Mouse (Mus musculus): ENCODE data around the gene Selplg.

The Selplg gene

DNA sequence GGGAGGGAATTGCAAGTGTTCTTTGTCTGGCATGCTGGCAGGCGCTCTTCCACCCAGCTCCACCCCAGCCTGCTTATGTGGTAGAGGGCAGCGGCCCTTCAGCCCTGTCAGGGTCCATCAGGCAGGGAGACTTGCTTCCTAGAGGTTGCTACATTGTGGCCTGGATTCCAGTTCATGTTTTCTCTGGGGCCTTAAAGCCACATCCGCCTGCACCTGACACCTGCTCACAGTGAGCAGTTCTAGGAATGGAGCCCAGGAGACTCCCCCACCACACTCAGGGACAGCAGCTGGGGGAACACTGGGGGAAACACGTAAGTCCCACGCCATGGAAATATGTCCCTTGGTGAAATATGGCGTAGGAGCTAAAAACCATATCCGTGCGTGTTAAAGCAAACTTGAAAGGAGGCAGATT, at the start of gene Selplg:
TSS of gene Selplg (minus strand) at position 155 of the 412 bp plus-strand sequence.
- DNase-seq, result no peak

DNA sequence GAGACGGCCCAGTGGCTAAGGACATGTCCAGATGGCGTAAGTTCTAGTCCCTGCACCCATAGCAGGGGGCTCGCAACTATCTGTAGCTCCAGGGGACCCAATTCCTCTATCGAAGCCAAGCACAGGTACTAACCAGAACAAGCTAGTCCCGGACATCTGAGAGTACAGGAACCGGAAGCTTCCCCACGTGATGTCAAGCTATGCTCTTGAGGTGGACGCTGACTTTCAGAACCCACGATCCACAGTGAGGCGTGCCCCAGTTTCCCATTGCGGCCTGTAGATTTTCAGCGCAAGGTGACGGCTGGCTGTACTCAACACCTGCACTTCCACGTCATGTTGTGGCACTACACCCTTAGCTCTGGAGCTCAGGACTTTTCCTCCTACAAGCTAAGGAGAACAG, 48.7 kb upstream of the Selplg start:
- no peak for DNase-seq

DNA sequence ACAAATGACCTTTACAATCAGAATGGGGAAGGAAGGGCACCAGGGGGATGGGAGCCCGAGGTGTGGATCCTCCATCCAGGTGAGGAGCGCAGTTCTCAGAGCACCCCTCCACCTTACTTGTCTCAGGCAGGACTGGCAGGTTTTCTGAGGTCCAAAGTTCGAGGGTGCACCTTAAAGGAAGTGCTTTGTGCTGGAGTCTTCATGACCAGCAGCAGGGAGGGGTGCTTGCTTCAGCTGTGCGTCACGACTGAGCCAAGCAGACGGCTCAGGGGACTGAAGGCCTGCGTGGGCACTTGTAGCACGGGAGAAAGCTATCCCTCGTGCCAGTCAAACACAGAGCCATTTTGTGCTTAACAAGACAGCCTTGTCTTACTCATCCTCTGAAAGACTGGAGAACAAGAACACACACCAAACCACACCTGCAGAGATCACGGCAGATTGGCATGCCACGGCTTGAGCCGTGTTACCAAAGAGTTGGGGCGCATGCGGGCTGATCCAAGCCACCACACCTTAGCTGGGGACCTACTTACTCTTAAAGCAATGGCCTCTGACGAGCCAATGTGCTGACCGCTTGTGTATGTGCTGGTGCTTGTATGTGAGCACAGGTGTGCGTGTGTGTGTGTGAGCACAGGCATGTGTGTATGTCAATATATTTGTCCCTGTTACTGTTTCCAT, 46.6 kb upstream of the Selplg start:
- no peak for DNase-seq

DNA sequence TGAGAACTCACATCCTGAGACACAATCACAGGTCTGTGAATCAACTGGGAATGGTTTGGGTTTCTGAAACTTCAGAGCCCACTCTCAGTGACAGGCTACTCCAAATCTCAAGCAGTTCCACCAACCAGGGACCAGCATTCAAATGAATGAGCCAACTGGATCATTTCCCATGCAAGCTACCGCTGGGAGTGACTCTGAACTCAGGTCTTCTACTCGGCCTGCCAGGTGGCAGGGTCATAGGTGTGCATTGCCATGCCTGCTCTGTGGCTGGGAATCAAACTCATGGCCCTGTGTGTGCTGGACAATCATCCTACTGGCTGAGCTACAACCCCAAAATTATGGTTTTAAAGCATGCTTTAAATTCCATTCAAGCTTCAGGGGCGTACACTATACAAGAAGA, 45.1 kb upstream of the Selplg start:
- DNase-seq, result no peak

DNA sequence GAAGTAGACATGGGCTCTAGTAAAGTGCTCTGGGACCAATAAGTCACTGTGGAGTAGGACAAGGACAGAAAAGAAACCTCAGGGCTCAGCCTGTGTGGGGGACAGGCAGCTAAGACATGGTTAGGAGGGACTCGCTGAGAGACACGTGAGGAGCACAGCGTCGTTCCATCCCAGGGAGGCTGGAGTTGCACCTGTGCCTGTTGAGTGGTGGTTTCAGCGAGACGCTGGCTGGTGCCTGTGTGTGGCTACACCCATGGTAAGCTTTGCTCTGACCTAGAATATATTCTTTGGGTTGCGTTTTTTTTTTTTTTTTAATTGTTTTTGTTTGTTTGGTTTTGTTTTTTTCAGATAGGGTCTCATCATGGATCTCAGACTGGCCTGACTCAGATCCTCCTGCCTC, 43.7 kb upstream of the Selplg start:
- DNase-seq, result no peak

DNA sequence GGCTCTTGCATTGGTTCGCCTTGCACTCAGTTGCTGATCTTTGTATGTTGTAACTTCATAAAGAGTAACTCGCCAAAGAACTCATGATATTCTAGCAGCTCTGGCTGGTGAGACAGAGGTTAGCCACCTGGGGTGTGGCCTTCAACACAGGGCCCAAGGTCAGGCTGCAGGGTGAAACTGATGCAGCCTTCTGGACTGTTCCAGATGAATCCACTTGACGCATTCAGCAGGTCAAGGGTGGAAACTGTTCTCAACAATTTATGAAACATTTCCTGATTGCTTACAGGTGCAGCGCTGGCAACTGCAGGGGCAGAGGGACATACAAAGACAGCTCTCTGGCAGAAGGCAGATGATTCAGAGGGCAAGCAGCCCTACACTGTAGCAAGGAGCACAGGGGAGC, 43.2 kb upstream of the Selplg start:
- no peak for DNase-seq

DNA sequence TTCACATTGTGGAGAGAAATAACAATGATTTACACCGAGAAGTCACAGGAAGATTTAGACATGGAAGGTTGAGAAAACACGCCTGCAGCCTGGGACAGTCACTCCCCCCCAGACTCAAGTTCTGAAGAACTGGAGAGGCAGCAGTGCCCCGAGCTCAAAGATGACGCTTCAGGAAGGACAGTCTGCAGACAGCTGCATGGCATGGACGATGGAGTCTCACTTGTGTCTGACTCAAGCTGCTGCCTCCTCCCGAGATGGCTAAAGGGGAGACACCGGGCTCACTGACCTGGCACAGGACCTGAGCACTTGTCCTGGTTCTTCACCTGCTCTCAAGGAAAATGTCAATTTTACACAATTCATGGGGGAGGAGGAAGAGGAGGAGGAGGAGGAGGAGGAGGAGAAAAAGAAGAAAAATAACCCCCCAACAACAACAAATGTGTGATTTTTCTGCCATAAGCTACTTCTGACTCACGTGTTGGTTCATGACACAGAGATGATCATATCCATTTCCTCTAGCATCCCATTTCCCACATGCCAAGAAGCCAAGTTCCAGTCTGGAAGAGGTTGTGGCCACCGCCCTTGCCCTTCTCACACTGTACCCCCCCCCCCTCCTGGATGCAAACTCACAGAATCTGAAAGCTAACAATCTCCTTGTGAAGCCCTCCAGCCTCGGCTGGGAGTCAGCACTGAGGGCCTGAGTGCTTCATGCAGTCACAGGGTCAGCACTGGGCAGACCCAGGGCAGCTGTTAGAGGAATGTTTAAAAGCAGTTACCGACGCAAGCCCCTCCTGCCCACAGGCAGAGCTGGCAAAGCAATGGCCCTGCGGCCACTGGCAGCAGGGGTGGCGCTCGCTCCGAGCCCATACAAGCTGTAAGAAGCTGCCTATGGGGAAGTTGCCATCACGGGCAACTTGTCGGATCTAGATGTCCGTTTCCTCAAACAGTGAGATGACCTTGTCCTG, 41.9 kb upstream of the Selplg start:
- DNase-seq, result no peak

DNA sequence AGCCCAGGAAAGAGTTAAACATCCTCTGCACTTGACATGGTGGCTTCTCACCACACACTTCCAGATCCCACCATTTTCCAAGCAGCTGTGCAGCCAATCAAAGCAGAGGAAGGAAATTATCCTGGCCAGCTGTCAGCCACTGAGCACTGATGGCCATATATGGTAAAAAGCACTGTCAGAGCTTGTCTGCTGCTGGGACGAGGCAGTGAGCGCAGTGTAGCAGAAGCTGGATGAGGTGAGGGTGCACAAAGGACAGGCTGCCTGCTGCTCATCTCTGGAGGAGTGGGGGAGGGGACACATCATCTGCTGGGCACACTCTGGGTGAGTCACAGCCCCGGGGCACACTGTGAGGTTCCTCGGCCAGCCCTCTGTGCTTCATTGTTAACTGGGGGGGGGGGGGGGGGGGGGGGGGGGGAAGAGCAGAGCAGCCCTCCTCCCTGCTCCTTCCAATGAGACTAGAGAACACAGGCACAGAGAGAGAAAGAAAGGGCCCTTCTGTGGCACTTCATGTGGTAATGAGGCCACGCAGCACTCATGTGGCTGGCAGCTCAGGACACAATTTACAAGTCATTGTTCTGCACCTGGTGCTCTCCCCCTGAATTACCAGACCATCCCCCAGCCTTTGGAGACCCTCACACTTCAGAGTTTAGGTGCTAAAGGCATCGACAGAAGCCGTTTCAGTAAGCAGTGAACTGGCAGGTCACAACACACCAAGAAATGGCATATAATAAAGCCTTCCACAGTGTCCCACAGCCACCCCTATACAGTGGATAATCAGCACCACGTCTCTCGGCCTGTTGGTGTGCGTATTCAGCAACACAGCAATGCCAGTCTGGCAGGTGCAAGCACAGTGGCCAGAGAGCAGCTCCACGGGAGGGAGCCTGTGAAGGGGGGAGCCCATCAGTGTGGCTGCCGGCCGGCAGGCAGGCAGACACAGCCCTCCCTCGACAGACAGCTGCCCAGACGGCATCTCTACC, 40.8 kb upstream of the Selplg start:
- DNase-seq, result peak; percentile 43

DNA sequence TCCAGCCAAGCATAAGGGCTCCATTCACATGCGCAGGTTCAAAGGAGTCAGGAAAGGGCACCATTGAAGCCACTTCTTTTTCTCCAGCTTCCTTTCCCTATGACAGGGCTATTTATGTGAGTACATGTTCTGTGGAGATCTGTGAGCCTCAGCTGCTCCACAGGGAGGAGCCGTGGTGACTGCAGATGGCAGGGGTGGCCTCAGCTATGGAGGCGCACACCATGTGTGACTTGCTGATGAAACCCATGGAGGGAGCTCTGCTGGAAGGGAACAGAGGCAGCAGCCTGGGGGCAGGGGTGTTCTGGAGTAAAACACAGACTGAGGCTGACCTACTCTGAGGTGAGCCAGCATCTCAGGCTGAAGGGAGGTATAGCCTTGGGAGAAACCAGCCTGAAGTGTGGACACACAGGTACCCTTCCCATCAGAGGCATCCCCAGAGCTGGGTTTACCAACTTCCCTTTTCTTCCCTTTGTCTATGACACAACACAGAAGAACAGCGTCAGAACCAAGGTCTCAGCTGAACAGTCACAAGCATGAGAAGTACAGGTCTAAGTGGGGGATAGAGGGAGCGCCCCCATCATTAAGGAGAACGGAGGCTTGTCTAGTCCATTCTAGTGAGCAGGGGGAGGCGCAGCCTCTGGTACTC, 39.6 kb upstream of the Selplg start:
- no peak for DNase-seq

DNA sequence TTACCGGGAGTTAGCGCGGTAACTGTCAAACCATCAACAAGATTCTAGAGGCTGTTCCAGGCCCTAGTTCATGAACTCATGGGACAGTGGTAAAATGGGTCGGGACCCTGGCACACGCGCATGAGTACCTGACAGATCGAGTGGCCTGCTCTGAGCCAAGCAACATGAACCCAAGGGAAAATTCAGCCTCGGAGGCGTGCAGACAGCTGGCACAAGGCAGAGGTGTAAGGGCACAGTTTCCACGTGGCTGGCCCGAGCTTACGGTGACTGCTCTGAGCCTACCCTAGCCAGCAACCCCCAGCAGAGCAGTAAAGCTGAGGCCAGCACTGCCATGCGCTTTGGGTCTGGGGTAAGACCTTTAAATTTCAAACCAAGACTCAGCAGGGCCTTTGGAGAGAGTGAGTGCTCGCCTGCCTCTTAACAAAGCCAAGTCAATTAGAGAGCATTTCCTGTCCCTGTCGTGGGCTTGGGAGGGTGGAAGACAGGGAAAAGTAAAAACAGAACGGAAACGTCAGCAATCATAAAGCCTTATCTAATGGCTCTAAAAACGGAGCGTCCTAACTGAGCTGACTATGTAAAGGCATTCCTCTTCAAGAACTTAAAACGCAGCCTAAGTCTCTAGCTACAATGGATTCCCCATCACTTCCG, 38.1 kb upstream of the Selplg start:
- peak; percentile 47 for DNase-seq

DNA sequence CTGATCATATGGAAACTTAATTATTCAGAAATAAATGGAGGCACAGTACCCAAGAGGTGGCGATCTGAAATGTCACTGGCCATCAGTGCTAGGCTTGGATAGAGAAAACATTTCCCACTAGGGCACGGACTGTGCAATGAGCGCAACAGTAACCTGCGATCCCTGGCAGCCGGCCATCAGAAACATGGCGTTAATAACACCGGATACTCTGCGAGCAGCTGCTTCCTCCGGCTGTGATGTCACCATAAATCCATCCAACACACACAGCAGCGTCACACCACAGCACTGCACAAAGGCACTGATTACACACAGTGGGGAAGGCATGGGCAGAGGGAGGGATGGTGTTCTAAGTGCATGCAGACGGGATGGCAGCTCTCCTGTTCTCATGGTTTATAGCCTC, 36.7 kb upstream of the Selplg start:
- peak; percentile 69 for DNase-seq

DNA sequence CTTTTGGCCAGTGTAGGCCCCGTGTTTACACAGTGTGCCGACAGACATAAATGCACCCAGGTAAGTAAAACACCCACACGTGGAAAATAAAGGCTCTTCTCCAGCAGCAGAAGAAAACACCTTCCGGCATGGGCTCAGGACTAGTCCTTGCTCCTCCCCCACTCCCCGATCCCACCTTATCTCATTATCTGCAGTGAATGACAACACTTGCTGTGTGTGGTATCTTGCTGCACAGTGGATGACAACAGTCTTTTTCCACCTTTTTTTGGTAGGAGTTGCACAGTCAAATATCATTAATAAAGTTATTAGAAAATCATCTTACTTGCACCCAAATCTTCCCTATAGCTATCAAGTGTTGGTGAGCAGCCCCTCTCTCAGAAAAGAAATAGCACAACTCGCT, 32.5 kb upstream of the Selplg start:
- no peak for DNase-seq

DNA sequence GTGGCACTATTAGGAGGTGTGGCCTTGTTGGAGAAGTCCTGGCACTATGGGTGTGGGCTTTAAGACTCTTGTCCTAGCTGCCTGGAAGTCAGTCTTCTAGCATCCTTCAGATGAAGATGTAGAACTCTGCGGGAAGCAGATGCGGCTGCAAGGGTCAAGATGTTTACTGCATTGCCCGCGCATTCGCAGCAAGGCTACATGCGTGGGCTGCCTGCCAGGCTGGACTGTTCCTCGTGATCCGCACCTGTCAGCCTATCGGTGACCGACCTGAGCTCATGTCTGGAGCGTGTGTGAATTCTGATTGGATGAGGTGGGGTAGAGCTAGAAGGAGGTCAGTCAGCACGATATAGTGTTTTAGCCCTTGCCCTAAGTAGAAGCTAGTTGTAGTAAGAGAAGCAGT, 31.6 kb upstream of the Selplg start:
- DNase-seq, result no peak

DNA sequence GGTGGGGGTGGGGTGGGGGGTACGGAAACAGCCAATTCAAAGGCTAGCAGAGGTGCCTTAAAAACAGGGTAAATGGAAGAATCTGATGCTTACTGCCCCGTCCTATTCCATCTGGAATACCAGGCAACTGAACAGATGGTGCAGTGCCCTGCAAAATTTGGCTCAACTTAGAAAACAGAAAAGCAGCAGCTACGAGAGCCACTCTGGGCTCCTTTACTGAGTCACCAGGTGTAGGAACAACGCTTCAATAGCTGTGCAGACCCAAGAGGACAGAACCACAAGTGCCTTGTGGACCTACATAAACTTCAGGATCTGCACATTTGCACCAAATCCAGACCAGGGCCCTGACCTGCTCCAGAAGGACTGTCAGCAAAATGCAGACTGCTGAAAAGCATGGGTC, 30.0 kb upstream of the Selplg start:
- no peak for DNase-seq

DNA sequence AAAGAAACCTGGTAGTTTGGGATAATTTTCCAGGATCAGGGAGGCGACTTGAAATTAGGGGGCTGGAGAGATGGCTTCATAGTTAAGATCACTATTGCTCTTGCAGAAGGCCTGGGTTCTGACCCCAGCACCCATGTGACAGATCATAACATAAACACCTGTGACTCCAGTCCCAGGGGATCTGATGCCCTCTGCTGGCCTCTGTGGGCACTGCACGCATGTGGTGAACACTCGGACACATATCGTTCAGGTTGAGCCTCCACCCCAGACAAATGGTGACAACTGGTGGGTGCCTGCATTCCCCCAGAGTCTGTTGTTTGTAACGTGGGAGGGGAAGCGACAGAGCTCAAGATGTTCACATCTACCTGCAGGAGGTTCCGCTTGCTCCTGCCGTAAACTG, 28.9 kb upstream of the Selplg start:
- DNase-seq, result no peak

DNA sequence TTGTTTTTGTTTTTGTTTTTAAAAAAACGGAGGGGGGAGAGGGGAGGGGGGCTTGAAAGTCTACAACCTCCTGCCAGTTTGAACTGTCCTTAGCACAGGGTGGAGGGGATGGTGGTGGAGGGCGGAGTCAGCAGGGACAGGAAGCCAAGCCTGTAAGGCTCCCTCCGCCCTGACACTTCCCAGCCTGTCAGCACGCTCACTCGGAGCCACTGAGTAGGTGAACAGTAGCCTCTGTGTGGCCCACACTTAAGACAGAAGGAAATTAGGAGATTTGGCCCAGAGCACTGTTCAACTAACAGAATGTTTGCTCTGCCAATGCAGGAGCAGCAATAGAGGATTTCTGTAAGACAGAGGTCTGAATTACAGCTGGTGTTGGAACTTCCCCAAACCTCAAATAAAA, 26.5 kb upstream of the Selplg start:
- DNase-seq, result peak; percentile 40

DNA sequence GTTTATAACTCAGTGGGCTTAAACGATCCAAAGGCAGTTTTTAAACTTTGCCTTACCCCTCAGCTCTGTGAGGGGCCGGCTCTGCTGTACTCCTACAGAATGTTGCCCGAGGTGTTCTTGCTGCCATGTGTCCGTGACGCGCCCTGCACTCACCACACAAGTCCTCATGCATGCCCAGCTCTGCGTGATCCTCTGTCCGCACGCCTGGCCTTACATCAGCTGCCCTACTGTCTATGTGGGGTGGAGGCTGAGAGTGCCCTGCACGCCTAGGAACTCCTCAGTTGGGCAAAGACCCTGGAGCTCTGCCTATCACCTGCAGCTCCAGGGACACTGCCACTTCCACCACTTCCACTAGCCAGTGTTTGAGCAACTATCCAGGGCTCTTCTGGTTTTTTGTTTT, 26.1 kb upstream of the Selplg start:
- no peak for DNase-seq

DNA sequence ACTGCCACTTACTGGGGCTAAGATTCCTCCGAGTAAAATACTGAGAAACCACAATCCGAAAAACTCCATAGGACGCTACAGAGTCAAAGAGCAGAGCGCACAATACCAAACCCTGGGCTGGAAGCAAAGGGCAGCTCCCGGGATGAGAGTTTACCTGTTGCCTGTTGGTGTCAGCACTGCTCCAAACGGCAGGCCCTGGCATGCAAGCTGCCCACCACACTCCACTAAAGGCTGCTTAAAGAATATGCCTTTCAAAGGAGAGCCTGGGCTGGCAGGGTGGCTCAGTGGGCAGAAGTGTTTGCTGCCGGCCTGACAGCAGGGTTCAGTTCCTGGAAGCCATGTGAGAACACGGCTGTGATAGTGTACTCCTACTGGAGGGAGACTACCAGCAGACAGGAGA, 25.2 kb upstream of the Selplg start:
- DNase-seq, result no peak

DNA sequence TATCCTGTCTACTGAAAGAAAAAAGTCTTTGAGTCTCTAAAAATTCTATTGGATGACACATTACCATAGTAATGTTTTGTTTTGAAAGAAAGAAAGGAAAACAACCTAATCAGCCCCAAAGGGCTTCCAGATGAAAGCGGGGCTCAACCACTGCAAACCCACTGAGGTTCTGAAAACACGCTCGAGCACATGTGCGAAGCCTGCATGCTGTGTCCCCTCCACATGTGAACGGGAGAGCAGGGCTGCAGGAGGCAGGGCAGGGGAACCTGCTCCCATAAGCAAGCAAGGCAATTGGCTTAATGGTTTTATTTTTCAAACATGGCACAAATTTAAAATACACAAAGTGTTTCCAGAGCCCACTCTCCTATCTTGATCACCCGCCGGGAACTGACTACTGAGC, 24.2 kb upstream of the Selplg start:
- no peak for DNase-seq

DNA sequence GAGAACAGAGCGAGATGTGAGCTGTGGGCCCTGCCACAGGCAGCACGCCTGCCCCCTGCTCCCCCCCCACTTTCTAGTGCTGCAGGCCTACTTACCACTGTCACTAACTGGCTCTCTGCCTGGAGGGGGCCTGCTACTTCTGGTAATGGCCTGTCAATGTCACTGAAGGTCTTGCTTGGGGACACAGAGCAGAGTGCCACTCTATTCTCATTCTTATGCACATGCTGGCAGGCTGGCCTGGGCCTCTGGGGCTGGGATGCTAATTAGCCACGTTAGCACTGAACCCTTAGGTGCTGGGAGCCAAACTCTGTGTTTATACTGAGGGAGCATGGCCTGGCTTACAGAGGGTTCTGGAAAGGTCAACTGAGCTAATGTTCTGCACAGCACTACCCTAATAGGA, 23.3 kb upstream of the Selplg start:
- peak; percentile 61 for DNase-seq

DNA sequence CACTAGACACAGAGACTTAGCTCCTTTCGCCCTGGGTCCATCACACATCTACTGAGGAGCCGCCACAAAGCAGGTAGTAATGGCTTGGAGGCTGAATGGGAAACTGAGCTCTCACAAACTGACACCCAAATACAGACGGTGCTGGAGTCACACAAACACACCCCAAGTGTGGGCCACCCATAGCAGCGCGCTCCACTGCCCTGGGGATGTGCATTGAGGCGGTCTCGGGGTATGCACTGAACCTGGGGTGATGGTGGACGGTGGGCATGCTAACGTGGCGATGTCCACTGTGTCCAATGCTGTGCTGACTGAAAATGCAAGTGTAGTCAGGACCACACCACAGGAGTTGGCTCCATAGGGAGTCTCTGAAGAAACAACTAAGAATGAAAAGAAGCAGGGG, 22.7 kb upstream of the Selplg start:
- DNase-seq, result no peak

DNA sequence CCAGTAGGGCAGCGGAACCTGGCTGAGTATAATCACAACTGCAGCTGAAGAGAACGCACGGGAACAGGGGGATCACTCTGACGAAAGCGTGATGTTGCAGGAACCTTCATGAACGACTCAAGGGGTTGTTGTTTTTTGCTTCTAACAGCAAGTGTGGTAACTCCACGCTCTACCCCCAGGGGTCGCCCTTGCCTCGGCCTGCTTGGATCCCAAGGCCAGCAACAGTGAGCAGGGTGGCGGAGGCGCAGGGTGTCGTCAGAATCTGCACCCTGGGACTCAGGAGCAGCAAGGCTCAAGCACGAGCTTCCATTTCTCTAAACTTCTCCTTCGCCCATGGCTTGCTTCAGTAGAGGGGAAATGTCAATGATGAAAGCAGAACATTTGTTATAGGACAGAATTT, 22.1 kb upstream of the Selplg start:
- peak; percentile 86 for DNase-seq
